Mouse (Mus musculus) heart, adult 2 months (tissue): ENCODE measurements around the gene Ywhah. TPM values are rescaled to one million over a fixed set of nuclear protein-coding genes. Genes with fewer than 3 reads are reported as not detected.
A peak's percentile ranks its signal among the peaks of the same experiment; 100 is the strongest.

ENCODE experiments used
- DNase-seq, 2 experiments: peaks; one replicate each; pipeline ENCODE4 v3.0.0; 2021
- H3K27ac ChIP-seq: fragments of 200-600 bp; 2 replicates; pipeline ENCODE4 v1.8.1; 2022
- H3K27me3 ChIP-seq: fragments of 200-500 bp; 2 replicates; pipeline ENCODE4 v1.6.1; 2012; ENCODE audit warnings: mild to moderate bottlenecking, low read length, inconsistent platforms, mixed read lengths; ENCODE audit not compliant: control insufficient read depth, insufficient read depth
- H3K36me3 ChIP-seq: fragments of 200-500 bp; 2 replicates; pipeline ENCODE4 v1.6.1; 2012; ENCODE audit warnings: low read length, inconsistent platforms; ENCODE audit not compliant: control insufficient read depth, insufficient read depth
- H3K4me1 ChIP-seq: fragments of 200-500 bp; 2 replicates; pipeline ENCODE4 v1.6.1; 2011; ENCODE audit warnings: low read length; ENCODE audit not compliant: control insufficient read depth, insufficient read depth
- H3K4me3 ChIP-seq: fragments of 200-600 bp; 2 replicates; pipeline ENCODE4 v1.8.1; 2022
- H3K79me2 ChIP-seq: fragments of 200-500 bp; replicated peaks from 2 replicates; pipeline ENCODE4 v1.6.1; 2012; ENCODE audit warnings: mild to moderate bottlenecking, inconsistent platforms, low read length, moderate library complexity, mixed read lengths; ENCODE audit not compliant: control insufficient read depth, insufficient read depth
- H3K9ac ChIP-seq: fragments of 200-500 bp; 2 replicates; pipeline ENCODE4 v1.6.1; 2012; ENCODE audit warnings: low read depth, mild to moderate bottlenecking, control low read depth, inconsistent platforms, low read length, mixed read lengths
- CTCF ChIP-seq: fragments of 200-600 bp; IDR thresholded peaks from 2 replicates; pipeline ENCODE4 v1.8.1; 2022; ENCODE audit warnings: antibody characterized with exemption, mild to moderate bottlenecking, moderate library complexity
- EP300 ChIP-seq: fragments of 200-500 bp; IDR thresholded peaks from 2 replicates; pipeline ENCODE4 v1.6.1; 2011; ENCODE audit warnings: low read depth, low read length, control low read depth; ENCODE audit not compliant: insufficient read depth
- POLR2A ChIP-seq: fragments of 200-500 bp; IDR thresholded peaks from 2 replicates; pipeline ENCODE4 v1.6.1; 2011; ENCODE audit warnings: mild to moderate bottlenecking, low read depth, low read length, control low read depth; ENCODE audit not compliant: insufficient read depth
- WGBS: fragments of 180-500 bp; shearing (Covaris S2); methylation state at CpG from one replicate; pipeline ENCODE4 v1.1.7; 2018; 5-methylcytosine and 5-hydroxymethylcytosine counted together
- intact Hi-C: fragments of 180-260 bp; cut with DNase I; formaldehyde crosslinking; loops from one replicate; pipeline ENCODE4 v1.15.1; 2025
- polyA plus RNA-seq: library from polyadenylated mRNA; depleted of rRNA; stranded (reverse); fragments of >200 nt; gene quantifications from 2 replicates; pipeline ENCODE4 v1.2.3, GENCODE M21; 2012
- total RNA-seq, 2 experiments: library from RNA; stranded (reverse); gene quantifications; 2 replicates each; pipeline ENCODE4 v1.2.3; 2021

Gene Ywhah
- total and polyA plus RNA-seq, 3 experiments = 75.4 to 106 (median 82.2) TPM

DNA sequence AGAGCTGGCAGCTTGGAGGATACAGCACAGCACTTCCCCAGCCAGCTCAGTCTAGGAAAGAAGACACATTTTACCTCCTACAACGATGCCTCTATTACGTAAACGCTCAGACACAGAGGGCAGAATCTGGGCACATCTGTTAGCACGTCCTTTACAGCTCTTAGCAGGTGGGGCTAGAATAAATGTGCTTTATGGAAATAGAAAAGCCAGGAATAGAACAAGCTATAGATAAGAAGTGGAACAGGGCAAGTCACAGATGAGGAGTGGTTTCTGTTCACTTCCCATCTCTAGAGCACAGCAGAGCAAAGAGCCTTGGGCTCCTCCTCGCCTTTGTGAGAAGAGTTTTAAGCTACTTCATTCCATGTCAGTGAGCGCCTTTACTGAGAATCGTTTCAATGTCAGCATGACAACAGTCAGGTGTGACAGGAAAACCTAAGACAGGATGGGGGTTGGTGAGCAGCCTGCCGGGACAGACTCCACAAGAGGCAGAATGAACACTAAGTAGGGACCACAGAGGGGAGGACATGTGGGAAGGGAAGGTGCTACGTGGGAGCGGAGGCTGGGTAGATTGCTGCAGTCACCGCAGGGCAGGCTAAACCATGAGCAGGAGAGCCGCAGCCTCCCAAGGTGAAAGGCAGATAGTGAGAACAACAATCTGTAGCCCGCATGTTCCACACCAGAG is 28.5 kb upstream of the Ywhah start:
- Histone ChIP-seq H3K4me3 (no peak overlapping the region), H3K27ac (peak overlapping the region; percentile 36), H3K9ac (peak overlapping the region; percentile 65), H3K36me3 (no peaks in the 10 kb centered on the region), H3K4me1 (peaks cover 3% of the 10 kb centered on the region; the same call in 1 of the 2 replicates), H3K27me3 (no peaks in the 10 kb centered on the region), H3K79me2 (no peaks in the 10 kb centered on the region)
- DNase-seq = no peak
- intact Hi-C loops = no loop called here
- TF ChIP-seq EP300 (no peak), CTCF (no peak), POLR2A (peak; percentile 49; the same call in 1 of the 2 replicates)
- 45% methylated on average over 13 of the region's 13 CpGs for WGBS

DNA sequence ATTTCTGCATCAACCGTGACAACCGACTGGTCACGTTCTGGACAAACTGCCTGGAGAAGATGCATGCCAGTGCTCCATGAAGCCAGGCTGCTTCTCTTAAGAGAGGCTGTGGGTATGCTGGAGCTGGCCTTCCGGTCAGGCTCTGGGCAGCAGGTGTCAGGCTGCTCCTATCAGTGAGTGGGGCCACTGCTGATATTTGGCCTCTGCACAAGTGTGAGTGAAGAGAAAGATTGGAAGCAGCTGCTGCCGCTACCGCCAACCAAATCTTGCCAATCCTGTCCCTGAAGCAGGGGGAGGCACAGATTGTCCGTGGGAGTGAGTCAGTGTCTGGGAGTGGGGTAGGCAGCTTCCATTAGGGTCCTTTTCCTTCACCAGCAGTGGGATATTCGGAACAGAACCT is 27.5 kb upstream of the Ywhah start:
- intact Hi-C loops = loop anchor here (1.0 kb wide), 1 partner anchor 42 kb away; no protein-coding TSS in a partner anchor
- TF ChIP-seq CTCF = peak; percentile 62
- peak; percentile 66; the same call in 1 of the 2 replicates for TF ChIP-seq EP300
- 0 out of 2 replicates have a peak, but pooled peaks have one; percentile 48 for TF ChIP-seq POLR2A
- 45% methylated on average over 8 of the region's 8 CpGs for WGBS
- H3K9ac ChIP-seq = peak overlapping the region; percentile 65
- peaks cover 3% of the 10 kb centered on the region for H3K4me1 ChIP-seq
- H3K4me3 ChIP-seq = 0 out of 2 replicates have a peak overlapping the region, but pooled peaks have one; percentile 3
- no peaks in the 10 kb centered on the region for H3K27me3 ChIP-seq
- no peaks in the 10 kb centered on the region for H3K79me2 ChIP-seq
- H3K36me3 ChIP-seq = no peaks in the 10 kb centered on the region
- DNase-seq = peak; percentile 47 to 62
- H3K27ac ChIP-seq = peak overlapping the region; percentile 36; the same call in 1 of the 2 replicates

DNA sequence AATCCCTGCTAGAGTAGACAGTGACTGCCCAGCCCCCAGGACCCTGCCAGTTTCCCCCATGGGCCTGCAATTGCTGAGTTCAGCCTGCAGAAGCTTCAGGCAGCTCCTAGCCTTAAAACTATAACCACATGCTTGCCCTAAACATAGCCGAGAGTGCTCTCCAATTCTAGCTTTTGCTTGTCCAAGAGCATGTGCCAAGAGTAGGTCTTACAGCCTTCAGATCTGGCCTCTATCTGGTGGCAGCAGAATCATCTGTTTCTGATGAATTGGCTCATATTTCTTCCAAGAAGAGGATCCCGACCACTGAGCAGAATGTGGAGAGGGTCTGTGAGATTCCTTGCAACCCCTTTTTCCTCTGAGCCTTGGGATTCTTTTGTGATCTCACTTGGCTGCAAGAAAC is 24.1 kb upstream of the Ywhah start:
- no peak overlapping the region for H3K27ac ChIP-seq
- H3K27me3 ChIP-seq = no peaks in the 10 kb centered on the region
- H3K4me1 ChIP-seq = peaks cover 3% of the 10 kb centered on the region
- WGBS = 43% methylated on average over 2 of the region's 2 CpGs
- no peak overlapping the region for H3K4me3 ChIP-seq
- DNase-seq = no peak
- H3K36me3 ChIP-seq = no peaks in the 10 kb centered on the region
- TF ChIP-seq EP300 = no peak
- no peak for TF ChIP-seq CTCF
- TF ChIP-seq POLR2A = no peak
- intact Hi-C loops = no loop called here
- no peaks in the 10 kb centered on the region for H3K79me2 ChIP-seq
- H3K9ac ChIP-seq = no peak overlapping the region

DNA sequence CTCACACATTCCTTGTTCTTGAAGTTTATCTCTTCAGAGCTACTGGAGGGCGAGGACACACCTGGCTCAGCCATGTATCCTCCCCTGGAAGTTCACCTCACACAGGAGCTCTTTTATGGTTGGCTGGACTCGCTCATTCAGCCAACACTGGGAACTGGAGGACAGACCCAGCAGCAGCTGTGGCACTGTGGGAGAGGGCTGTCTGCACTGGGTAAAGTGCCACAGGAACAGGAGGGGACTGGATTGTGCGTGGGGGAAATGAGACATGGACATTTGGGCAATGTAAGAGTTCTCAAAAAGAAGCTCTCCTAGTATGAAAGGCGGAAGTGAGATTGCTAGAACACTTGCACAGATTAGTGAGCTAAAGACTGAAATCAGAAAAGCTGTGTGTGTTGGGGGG is 22.9 kb upstream of the Ywhah start:
- TF ChIP-seq EP300 (no peak), POLR2A (no peak), CTCF (no peak)
- intact Hi-C loops = no loop called here

DNA sequence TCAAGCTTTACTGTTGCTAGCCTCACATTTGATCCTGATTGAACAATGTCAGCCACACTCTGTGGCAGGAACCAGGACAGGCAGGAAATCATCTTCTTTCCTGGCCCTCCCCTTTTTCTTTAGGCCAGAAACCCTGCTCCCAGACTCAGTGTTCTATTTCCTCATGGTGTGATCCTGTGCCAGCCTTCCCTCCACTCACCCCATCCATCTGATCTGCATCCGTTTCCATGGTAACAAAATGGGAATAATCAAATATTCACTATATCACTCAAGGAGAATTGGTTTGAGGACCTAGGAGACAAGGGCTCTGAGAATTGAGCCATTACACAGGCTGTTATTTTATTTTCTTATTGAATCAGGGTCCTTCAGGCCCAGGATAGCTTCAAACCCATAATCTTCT is 22.1 kb upstream of the Ywhah start:
- 71% methylated on average over 1 of the region's 1 CpGs for WGBS

More for the DNA sequence above, 22.9 kb upstream of the Ywhah start:
- Histone ChIP-seq H3K9ac (no peak overlapping the region), H3K27ac (no peak overlapping the region), H3K4me3 (no peak overlapping the region), H3K27me3 (no peaks in the 10 kb centered on the region), H3K4me1 (peaks cover 3% of the 10 kb centered on the region), H3K36me3 (no peaks in the 10 kb centered on the region), H3K79me2 (no peaks in the 10 kb centered on the region)
- peak in 1 of 2 experiments; percentile 19 for DNase-seq
- 68% methylated on average over 4 of the region's 4 CpGs for WGBS

DNA sequence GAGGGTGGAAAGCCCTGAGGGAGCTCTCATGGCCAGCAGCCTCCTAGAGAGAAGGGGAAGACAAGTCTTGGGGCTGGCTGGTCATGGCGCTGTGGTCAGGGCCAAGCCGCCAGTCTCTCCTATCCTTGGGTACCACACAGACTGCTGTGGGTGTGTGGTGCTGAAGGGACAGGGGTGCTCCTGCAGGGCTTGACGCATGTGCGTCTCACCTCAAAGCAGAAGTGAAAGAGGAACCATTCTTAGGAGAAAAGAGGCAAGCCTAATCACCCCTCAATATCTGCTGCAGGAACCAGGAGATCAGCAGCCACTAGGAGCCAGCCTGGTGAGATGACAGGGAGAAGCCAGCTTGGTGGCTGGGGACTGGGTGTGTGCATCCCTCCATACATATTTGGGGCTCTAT is 20.9 kb upstream of the Ywhah start:
- Histone ChIP-seq H3K4me1 (peaks cover 3% of the 10 kb centered on the region), H3K9ac (no peak overlapping the region), H3K79me2 (no peaks in the 10 kb centered on the region), H3K27me3 (no peaks in the 10 kb centered on the region), H3K36me3 (no peaks in the 10 kb centered on the region), H3K27ac (no peak overlapping the region), H3K4me3 (no peak overlapping the region)
- intact Hi-C loops = no loop called here
- 51% methylated on average over 4 of the region's 4 CpGs for whole genome bisulfite sequencing
- TF ChIP-seq POLR2A (no peak), CTCF (no peak), EP300 (no peak)
- DNase-seq = peak in 1 of 2 experiments; percentile 59

More for the DNA sequence above, 22.1 kb upstream of the Ywhah start:
- H3K4me1 ChIP-seq = peaks cover 3% of the 10 kb centered on the region
- intact Hi-C loops = no loop called here
- H3K27me3 ChIP-seq = no peaks in the 10 kb centered on the region
- H3K36me3 ChIP-seq = no peaks in the 10 kb centered on the region
- no peaks in the 10 kb centered on the region for H3K79me2 ChIP-seq
- no peak overlapping the region for H3K27ac ChIP-seq
- no peak overlapping the region for H3K4me3 ChIP-seq
- DNase-seq = no peak
- TF ChIP-seq POLR2A (no peak), EP300 (no peak)
- H3K9ac ChIP-seq = no peak overlapping the region
